Mouse (Mus musculus) urinary bladder, postnatal 14 days (tissue): ENCODE data around the gene Skint3.
"Not testable (repeated sequence)": the region's sequence is repeated elsewhere in the genome, so short reads cannot be mapped to it uniquely, and the experiment has no call there.

Source experiments
- DNase-seq: peaks from one replicate; pipeline ENCODE4 v3.0.0; 2021; ENCODE audit warnings: low spot score

Skint3 gene

DNA sequence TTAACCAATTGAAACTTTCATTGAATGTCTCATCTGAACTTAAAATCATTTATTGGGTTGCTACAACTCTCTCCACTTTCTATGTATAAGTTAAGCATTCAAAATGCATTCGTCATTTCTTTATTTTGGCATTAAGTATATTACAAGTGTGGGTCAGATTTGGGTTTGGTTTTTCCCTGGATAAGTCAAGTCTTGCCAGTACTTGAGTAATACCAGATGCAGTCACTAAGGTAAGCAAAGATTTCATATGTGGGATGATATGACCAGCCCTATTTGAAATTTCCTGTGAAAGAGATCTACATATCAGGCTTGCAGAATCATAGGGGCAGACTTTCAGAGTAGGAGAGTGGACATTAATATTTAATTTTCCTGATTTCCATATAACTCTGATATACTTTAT is at the start of gene Skint3:
Gene Skint3 (plus strand): TSS at position 301 of the 400 bp plus-strand sequence.
- no peak for DNase-seq

DNA sequence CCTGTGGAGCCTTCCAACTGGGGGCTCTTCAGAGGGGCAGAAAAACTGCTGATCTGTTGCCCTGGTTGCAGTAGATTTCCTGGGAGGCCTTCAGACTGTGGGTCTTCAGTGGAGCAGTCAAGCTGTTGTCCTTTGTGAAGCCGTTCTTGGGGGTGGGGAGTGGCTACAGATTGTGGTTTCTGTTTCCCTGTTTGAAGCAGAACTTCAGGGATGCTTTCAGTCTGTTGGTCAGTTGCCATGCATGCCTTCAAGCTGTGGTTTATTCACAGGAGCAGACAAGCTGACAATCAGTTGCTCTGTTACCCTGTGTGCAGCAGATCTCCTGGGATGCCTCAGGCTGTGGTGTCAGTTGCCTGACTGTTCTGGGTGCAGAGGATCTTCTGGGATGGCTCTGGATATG is 11.4 kb downstream of the Skint3 start:
- no peak for DNase-seq

DNA sequence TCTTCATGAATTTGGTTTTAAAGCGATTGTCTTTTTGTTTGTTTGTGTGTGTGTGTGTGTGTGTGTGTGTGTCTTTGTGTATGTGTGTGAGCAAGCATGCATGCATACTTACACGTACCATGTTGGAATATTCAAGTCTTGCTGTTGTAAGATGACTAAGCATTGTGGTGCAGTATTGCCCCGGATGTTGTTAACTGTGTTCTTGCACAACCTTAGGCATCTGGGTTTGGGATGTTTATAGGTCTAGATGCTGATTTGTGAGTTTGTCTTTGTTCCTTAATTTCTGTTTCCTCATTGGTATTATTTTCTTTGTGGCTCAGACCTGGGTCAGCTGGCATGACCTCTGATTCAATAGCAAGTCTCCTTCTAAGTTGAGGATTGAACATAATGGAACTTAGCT is 11.9 kb downstream of the Skint3 start:
- no peak for DNase-seq

DNA sequence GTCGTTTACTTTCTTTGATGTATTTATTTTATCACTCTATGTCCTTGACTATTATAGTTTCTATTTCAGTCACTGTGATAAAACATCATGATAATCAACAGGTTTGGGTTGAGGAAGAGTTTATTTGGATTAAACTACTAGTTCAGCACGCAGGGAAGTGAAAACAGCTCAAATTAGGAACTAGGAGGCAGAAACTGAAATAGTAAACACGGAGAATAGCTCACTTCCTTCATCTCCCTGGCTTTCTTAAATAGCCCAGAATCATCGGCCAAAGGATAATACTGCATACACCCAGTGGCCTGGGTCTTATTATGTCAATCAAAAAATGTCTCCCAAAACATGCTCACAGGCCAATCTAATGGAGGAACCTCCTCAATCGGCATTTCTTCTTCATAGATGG is 24.0 kb downstream of the Skint3 start:
- DNase-seq: no peak

DNA sequence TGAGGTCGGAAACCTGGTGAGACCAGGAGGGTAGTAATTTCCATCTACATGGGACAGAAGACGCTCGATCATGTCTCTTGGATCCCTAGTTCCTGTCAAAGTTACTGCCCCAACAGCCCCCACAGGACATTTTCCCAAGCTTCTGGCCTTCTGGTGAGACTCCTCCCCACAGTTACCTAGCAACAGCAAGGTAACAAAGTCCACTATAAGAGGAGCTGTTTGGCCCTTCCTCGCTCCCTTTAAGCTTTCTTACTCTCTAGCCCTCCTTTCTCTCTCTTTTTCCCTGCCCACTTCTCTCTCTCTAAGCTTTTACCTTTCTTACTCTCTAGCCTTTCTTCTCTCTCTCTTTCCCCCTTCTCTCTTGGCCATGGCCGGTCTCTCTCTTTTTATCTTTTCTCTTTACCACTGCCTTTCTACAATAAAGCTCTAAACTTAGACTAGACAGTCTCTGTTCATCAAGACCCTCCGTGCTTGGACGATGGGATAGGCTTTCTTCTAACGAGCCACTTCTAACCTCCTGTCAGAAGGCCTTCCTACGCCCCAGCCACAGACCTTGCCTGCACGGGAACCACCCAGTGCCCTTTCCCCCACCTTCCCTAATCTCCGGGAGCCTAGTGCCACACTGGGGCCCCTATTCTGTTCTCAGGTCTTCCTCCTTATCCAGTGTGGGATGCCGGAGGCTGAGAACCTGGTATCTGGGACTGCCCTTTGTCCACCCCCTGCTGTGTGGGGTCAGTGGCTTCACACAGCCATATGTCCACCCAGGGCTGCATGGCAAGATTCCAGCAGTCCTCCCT is 55.3 kb downstream of the Skint3 start:
- DNase-seq: no peak

DNA sequence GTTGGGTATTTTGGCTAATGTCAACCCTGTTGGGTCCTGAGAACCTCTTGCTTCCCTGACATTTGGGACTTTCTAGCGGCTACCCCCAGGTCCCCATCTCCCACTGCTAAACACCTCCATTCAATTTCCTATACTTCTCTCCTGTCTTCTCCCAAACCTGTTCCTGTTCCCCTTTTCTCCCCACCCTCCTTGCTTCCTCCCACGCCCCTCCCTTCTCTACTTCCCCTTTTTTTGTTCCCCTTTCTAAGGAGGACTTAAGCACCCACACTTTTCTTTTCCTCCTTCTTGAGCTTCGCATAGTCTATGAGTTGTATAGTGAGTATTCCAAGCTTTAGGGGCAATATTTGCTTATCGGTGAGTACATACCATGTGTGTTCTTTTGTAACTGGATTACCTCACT is 56.4 kb downstream of the Skint3 start:
- no peak for DNase-seq

DNA sequence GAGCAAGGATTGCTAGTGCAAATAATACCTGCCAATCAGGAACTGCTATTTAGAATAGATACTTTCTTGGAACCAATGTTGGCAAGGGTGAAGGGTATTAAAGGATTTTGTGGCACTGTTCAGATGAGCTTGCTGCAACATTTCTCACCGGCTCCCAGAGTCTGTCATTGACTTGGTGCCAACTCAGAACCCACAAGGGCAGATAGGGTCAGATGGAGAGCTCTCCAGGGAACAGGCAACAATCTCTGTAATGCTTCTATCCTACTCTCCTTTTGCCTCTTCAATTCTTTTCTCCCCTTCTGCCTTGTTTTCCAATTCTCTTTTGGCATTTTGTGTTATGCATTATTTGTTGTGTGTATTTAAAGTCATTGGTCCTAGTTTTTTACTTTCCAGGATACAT is 70.3 kb downstream of the Skint3 start:
- DNase-seq: no peak

DNA sequence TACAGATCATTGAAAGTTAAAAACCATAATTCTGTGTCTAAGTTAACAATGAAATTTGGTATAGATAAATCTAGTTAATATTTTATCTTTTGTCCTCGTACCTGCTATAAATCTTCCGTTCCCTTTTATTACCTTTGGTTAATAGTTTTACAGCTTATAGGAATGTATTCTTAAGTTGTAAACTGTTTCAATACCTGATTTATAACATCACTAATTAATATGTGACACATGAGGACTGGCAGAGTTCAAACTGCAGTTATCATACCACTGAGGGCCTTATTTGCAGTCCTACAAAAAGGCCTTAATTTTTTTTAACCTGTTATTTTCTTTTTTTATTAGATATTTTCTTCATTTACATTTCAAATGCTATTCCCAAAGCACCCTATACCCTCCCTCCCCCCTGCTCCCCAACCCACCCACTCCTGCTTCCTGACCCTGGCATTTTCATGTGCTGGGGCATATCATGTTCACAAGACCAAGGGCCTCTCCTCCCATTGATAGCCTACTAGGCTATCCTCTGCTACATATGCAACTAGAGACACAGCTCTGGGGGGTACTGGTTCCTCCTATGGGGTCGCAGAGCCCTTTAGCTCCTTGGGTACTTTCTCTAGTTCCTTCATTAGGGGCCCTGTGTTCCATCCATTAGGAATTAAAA is 70.9 kb downstream of the Skint3 start:
- DNase-seq: no peak

DNA sequence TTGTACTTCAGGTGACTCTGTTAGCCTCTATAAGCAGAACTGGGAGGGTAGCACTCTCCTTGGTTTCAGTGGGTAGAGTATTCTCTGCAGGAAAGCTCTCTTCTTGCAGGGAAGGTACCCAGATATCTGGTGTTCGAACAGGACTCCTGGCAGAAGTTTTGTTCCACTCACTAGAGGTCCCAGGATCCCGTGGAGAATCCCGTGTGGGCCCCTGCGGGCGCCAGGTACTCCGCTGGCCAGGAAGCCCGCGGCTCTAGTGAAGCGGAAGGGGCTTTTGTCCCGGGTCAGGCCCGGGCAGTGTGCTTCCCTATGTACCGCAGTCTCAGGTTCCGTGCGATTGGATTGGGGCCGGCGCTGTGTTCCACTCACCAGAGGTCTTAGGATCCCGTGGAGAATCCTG is 117.1 kb downstream of the Skint3 start:
- not testable (repeated sequence) for DNase-seq
